Mouse (Mus musculus): ENCODE results near the gene Hpca. TPM values are rescaled to one million over a fixed set of nuclear protein-coding genes. Genes with fewer than 3 reads are reported as not detected.

The Hpca gene
- polyA plus RNA-seq, 1 experiment from 2014 or later = 48.0 TPM

GRCm38 (mm10) chr4:129067638-129068415 is 54.0 kb downstream of the Hpca start:
- Histone ChIP-seq H3K36me3 (no peaks in the 10 kb centered on the region), H3K9me3 (no peaks in the 10 kb centered on the region), H3K4me3 (no peak overlapping the region), H3K9ac (replicated peaks) (no peak overlapping the region), H3K4me2 (replicated peaks) (no peak overlapping the region), H3K27me3 (no peaks in the 10 kb centered on the region), H3K27ac (replicated peaks) (no peak overlapping the region), H3K4me1 (no peaks in the 10 kb centered on the region)
- ATAC-seq (replicated peaks) = no peak
- WGBS = 86% methylated on average over 5 of the region's 5 CpGs

GRCm38 (mm10) chr4:129065688-129066236 is 56.1 kb downstream of the Hpca start:
- Histone ChIP-seq H3K27ac (replicated peaks) (no peak overlapping the region), H3K27me3 (no peaks in the 10 kb centered on the region), H3K9me3 (no peaks in the 10 kb centered on the region), H3K36me3 (no peaks in the 10 kb centered on the region), H3K4me2 (replicated peaks) (no peak overlapping the region), H3K4me3 (no peak overlapping the region), H3K9ac (replicated peaks) (no peak overlapping the region), H3K4me1 (0 out of 2 replicates have a peak, but pooled peaks cover 2% of the 10 kb centered on the region)
- no peak for ATAC-seq (replicated peaks)

GRCm38 (mm10) chr4:129062281-129063075 is 59.4 kb downstream of the Hpca start:
- H3K27ac ChIP-seq (replicated peaks) = no peak overlapping the region
- H3K4me2 ChIP-seq (replicated peaks) = no peak overlapping the region
- H3K9ac ChIP-seq (replicated peaks) = no peak overlapping the region
- no peaks in the 10 kb centered on the region for H3K9me3 ChIP-seq
- WGBS = 84% methylated on average over 3 of the region's 3 CpGs
- H3K36me3 ChIP-seq = no peaks in the 10 kb centered on the region
- H3K27me3 ChIP-seq = no peaks in the 10 kb centered on the region
- H3K4me3 ChIP-seq = no peak overlapping the region
- peaks cover 19% of the 10 kb centered on the region for H3K4me1 ChIP-seq
- ATAC-seq (replicated peaks) = no peak

Other genes starting within 250 kb of the Hpca start
- gene Trim62, start 238.5 kb downstream of the Hpca start, polyA plus RNA-seq (2015; fragmentation: Nextera tagmentation; extraction: Ambion mirVana) = 9.5 and 10.5 TPM in 2 replicates
- 12.3 and 13.7 TPM in 2 replicates for gene Azin2, start 159.6 kb downstream of the Hpca start, polyA plus RNA-seq (2015; fragmentation: Nextera tagmentation; extraction: Ambion mirVana)
- 106 and 116 TPM in 2 replicates for gene Ak2, start 130.1 kb downstream of the Hpca start, polyA plus RNA-seq (2015; fragmentation: Nextera tagmentation; extraction: Ambion mirVana)
- 23.0 and 23.2 TPM in 2 replicates for gene Rnf19b, start 63.8 kb downstream of the Hpca start, polyA plus RNA-seq (2015; fragmentation: Nextera tagmentation; extraction: Ambion mirVana)
- not detected in 2 replicates for gene Tmem54, start 16.5 kb downstream of the Hpca start, polyA plus RNA-seq (2015; fragmentation: Nextera tagmentation; extraction: Ambion mirVana)
- gene Fndc5, start 15.0 kb upstream of the Hpca start, polyA plus RNA-seq (2015; fragmentation: Nextera tagmentation; extraction: Ambion mirVana) = 2.6 and 2.8 TPM in 2 replicates
- 15.3 and 17.2 TPM in 2 replicates for gene S100pbp, start 67.7 kb upstream of the Hpca start, polyA plus RNA-seq (2015; fragmentation: Nextera tagmentation; extraction: Ambion mirVana)
- 106 and 115 TPM in 2 replicates for gene Yars, start 67.7 kb upstream of the Hpca start, polyA plus RNA-seq (2015; fragmentation: Nextera tagmentation; extraction: Ambion mirVana)
- gene C77080, start 139.4 kb upstream of the Hpca start, polyA plus RNA-seq (2015; fragmentation: Nextera tagmentation; extraction: Ambion mirVana) = 4.1 and 4.5 TPM in 2 replicates
- 0.13 and 0.36 TPM in 2 replicates for gene Sync, start 165.6 kb upstream of the Hpca start, polyA plus RNA-seq (2015; fragmentation: Nextera tagmentation; extraction: Ambion mirVana)
- gene Rbbp4, start 213.3 kb upstream of the Hpca start, polyA plus RNA-seq (2015; fragmentation: Nextera tagmentation; extraction: Ambion mirVana) = 434 and 436 TPM in 2 replicates
- 28.7 and 29.1 TPM in 2 replicates for gene Zbtb8os, start 213.7 kb upstream of the Hpca start, polyA plus RNA-seq (2015; fragmentation: Nextera tagmentation; extraction: Ambion mirVana)

Measured in forebrain, embryonic 15.5 days (tissue).